Mouse (Mus musculus): Measurements from ENCODE around the gene Tex9.

The Tex9 gene

DNA sequence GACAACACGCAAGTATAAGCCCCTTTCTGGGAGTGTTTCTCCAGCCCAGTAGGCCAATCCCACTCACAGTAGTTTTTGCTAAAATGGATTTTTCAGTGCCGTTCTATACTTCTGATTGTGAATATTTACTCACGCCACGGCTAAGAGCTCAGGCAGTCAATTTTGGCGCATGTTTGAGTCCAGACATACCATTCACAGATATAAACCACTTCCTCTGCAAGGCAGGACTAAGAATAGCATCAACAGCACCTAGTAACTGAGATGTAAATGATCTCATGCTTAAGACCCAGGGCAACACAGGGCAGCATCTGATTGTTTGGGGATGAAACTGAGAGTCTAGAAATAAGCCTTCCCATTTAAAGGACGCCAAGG lies at the start of gene Tex9:
Gene Tex9, minus strand, starts transcription at position 19 of the 372 bp plus-strand sequence.
- DNase-seq: peak; percentile 33

GRCm38 (mm10) chr9:72537086-72537485 lies 45.1 kb upstream of the Tex9 start:
- no peak for DNase-seq

DNA sequence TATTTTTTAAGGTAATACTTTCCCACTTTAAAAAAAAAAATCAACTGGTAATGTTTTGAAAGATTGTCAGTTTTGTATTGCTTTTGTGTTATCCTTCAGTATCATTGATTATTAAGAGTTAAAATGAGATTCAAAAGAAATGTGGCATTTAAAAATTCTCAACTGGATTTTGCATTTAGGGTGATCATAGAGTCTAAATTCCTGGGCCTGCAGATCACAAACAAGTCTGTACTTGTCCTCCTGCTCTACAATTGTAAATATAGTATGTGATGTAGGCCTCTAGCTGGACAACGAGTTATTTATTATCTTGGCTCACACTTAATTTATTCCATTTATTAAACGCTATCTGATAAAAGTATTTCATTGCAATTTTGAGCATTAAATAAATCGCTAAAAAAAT lies 43.4 kb upstream of the Tex9 start:
- no peak for DNase-seq

GRCm38 (mm10) chr9:72534985-72535384 lies 43.0 kb upstream of the Tex9 start:
- DNase-seq: no peak

- DNase-seq: no peak
These were observed 41.0 kb upstream of the Tex9 start for GRCm38 (mm10) chr9:72533089-72533415.

- peak; percentile 77 for DNase-seq
These were observed 40.5 kb upstream of the Tex9 start for GRCm38 (mm10) chr9:72532381-72533088.

DNA sequence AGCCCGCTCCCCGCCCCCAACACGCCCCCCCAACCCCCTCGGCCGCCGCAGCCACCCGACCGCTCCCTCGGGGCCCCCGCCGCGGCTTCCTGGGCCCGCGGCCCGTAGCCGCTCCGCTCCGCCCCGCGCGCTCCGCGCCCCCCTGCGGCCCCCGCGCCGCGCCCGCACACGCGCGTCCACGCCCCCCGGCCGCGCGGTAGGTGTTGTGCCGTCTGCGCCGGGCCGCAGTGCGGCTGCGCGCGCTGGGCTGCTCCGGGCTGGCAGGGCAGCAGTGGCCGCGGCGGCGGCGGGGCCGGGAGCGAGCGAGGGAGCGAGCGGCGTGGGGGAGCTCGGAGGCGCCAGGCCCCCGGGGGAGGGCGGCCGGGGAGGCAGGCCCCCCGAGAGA lies 40.0 kb upstream of the Tex9 start, which contains the start of gene Rfx7:
Gene Rfx7, plus strand, starts transcription at position 245 of the 385 bp plus-strand sequence.
- DNase-seq: peak; percentile 83

- peak; percentile 80 for DNase-seq
These were observed 39.4 kb upstream of the Tex9 start for GRCm38 (mm10) chr9:72531291-72531995.

DNA sequence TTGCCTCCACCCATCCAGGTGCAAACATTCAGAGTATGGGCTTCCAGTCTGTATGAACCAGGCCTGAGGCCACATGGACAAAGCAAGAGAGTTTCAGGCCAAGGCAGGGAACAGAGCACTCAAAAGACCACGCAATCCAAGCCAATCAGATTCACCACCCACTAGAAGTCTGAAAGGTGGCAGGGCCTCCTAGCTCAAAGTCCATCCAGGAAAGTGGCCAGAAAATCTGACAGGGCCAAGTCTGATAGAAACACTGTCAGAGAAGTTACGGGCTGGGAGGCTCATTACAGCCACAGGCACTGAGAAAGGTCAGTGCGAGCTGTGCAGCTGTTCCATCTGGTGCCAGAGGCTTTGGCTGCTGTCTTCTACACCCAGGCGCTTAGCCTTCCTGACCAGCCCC lies 38.8 kb upstream of the Tex9 start:
- peak; percentile 22 for DNase-seq

GRCm38 (mm10) chr9:72530237-72530636 lies 38.2 kb upstream of the Tex9 start:
- peak; percentile 92 for DNase-seq

DNA sequence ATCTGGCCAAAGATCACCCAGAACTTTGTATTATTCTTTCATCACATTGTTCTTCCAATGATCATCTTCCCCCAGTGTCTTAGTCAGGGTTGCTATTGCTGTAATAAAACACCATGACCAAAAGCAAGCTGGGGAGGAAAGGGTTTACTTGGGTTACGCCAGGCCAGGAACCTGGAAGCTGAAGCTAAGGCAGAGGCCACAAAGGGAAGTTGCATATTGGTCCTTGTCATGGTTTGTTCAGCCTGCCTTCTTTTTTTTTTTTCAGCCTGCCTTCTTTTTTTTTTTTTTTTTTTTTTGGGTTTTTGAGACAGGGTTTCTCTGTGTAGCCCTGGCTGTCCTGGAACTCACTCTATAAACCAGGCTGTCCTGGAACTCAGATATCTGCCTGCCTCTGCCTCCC lies 34.1 kb upstream of the Tex9 start:
- no peak for DNase-seq

GRCm38 (mm10) chr9:72520849-72521248 lies 28.8 kb upstream of the Tex9 start:
- no peak for DNase-seq

DNA sequence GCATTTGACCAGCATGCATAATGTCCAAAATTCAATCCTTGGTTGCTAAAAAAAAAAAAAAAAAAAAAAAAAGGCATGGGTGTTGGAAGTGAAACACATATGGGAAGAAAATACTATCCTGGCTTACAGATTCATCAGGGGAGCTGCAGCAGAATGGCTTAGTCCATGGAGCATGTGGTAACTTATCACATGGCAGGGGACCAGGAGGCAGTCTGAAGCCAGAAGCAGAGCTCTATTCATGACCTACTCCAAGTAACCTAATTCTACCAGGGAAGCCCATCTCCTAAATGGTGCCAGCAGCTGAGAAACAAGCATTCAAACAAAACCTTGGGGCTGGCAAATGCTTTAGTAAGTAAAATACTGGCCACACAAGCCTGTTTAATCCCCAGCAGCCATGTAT lies 27.2 kb upstream of the Tex9 start:
- no peak for DNase-seq

DNA sequence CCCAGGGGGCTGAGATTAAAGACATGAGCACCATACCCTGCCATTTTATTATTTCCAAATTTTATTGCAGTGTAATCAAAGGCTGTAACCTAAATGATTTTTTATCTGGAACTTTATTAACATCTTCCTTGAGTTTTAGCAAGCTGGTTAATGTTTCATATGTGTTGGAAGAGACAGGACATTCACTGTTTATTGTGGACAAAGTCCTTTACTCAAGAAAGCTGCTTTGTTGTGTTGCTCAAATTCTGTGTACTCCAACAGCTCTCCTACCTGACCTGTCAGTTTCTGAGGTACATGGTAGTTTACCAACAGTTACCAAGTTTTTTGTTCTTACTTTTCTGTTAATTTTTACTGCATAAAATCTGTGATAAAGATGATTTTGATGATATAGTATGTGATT lies 23.4 kb upstream of the Tex9 start:
- DNase-seq: no peak

DNA sequence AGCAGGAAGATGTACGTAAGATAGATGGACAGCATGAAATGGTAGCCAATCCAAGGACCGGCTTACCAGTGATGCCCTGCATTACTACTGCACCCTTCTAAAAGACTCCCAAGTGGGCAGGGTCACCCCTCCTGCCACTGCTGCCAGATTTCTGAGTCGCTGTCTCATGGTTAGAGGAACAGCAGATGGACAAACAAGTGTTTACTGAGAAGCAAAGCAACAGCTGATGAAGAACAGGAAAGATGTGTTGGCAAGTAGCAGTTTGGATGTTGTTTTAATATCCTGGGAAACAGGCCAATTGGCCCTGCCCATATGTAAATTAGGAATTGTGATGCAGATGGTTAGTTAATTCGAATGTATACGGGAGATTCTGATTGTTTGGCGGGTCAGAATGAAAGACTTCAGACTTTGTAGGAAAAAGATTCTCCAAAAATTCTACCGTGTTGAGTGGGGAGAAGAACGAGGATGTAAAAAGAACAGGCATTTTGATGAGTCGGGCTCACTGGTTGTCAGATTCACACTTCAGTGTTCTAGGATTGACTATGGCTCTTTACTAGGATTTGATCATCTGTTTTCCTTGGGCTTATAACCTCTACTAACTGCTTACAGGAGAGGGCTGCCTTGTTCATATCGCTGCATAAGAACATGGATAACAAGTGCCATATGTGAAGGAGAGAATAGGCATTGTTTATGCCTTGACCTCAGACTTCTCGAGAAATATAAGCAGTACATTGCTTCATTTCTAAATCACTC lies 20.4 kb upstream of the Tex9 start:
- no peak for DNase-seq

DNA sequence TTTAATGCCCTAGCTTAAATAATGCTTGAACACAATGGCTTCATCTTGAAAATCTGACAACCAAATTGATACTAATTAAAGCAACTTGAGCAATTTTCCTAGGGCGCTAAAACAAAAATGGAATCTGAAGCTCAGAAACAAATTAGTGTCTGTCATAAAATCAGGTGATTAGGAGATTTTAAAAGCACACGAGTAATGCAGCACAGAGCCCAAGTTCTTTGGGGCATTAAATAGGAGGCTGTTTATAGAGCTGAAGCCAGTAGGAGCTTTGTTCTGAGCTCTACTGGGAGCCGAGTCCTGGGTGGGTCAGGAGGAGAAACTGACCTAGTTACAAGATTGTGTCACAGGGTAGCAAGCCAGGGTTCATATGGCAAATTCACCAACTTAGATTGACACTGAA lies 5.2 kb upstream of the Tex9 start:
- no peak for DNase-seq

DNA sequence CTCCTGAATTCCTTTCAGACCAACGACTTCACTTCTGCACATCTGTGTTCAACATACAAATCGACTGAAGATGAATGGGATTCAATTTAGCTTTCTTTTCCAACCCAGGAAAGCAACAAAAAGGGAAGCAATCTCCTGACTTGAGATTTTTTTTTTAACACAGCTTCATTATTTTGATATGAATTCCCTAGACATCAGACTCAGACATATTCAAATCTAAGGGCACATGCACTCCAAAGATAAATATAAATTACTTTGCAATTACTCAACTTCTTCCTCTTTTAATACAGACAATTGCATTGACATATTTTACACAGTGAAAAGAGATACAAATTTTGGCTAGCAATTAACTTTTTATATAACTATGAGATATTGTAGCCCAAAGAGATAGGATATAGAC lies 4.7 kb upstream of the Tex9 start:
- DNase-seq: no peak

GRCm38 (mm10) chr9:72493984-72494685 lies 2.1 kb upstream of the Tex9 start:
- no peak for DNase-seq

- peak; percentile 75 for DNase-seq
These were observed 1.5 kb upstream of the Tex9 start for GRCm38 (mm10) chr9:72493465-72493864.

DNA sequence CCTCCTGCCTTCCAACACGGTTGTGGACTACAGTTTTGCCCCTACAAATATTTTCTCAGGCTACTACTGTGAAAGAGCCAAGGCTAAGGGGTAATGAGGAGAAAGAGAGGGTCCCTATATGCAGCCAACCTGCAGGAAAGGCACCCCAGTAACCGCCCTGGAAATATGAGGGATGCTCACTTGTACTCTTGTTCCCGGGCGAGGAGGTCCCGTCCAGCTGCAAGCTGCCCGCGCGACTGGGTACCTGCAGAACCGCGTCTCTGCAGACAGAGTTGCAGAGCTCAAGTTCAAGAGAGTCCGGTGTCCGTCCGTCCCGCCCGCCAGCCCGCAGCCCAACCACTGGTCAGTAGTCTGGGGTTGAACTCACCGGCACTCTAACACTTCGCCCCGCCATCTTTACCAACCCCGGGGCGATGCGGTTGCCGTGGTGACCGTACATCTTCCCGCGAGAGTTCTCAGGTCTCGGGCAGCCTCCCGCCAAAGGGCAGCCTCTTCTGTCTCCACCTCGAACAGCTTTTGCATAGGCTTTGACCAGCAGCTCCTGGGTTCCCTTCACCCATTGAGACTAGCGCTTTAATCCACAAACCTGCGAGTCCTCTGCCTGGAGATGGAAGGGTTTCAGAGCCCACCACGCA lies 336 bp downstream of the Tex9 start:
- peak; percentile 93 for DNase-seq

DNA sequence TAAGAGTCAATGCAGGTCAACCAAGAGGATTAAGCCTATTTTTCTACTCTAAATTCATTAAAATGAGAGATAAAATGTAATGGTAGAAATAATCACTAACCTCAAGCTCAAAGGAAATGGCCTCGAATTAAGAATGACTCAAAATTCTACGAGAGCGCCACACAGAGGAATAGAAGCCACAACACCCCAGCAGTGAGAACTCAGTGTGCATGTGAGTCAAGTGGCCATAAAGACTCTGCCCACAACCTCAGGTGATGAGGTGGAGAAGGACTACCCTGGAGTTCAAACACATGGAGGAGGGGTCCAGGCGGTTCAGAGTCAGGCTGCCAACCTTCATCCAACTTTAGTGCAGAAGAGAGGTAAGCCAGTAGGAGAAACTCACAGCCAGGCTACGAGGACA lies 2.9 kb downstream of the Tex9 start:
- no peak for DNase-seq

- no peak for DNase-seq
These were observed 3.5 kb downstream of the Tex9 start for GRCm38 (mm10) chr9:72488523-72488922.

GRCm38 (mm10) chr9:72479276-72479675 lies 12.7 kb downstream of the Tex9 start:
- DNase-seq: peak; percentile 57

Data from thymus, postnatal 14 days (tissue).